17 mouse cellular contexts compared by ENCODE assay signal in the genomic region with DNA sequence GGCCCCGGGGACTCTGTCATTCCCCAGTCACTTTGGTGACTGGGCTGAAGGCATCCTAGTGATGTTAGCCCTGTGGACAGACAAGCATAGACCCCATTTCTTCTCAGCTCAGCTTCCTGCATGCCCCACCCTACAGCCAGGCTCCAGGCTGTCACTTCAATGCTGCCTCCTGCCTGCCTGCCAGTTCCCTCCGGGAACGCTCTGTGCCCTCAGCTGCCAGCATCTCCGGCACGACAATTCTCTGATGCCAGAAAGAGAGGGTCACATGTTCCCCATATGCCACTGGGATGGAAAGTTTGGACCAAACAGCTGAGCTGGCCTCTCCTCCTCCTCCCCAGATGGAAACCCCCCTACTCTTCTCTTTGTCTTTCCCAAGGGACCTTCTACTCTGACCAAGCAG. TPM values are rescaled to one million over a fixed set of nuclear protein-coding genes. Genes with fewer than 3 reads are reported as not detected.
DNase-seq lines count a peak whose midpoint lies in the region; ATAC-seq and TF ChIP-seq lines count a peak whose summit lies in the region.
"Had no signal": no experiment of that assay in that cellular context is flagged by ENCODE, and none has a peak within 500 bp of the region (broad histone marks: within the 10 kb centered on the region; RNA-seq: fewer than 3 reads in every experiment).

No protein-coding gene starts in this region.

- no peak overlapping the region for H3K9ac ChIP-seq in forebrain, postnatal 0 days
- H3K9ac ChIP-seq: embryonic facial prominence, embryonic 13.5 days; liver, embryonic 13.5 days; midbrain, embryonic 13.5 days had no signal

- intact Hi-C loops in left cerebral cortex, postnatal 4 days (cut with DNase I), result no loop called here

- ATAC-seq in forebrain, postnatal 0 days, result peak; percentile 90
- ATAC-seq: activated CD4-positive, CD25-positive, alpha-beta regulatory T cell, adult 4 months; midbrain, embryonic 13.5 days had no signal

- H3K27me3 ChIP-seq in forebrain, postnatal 0 days (ENCODE audit: insufficient read depth, low read length), result no peaks in the 10 kb centered on the region
- H3K27me3 ChIP-seq: embryonic facial prominence, embryonic 13.5 days; liver, embryonic 13.5 days; midbrain, embryonic 13.5 days had no signal

- H3K4me1 ChIP-seq in forebrain, postnatal 0 days (ENCODE audit: insufficient read depth), result peaks cover 6% of the 10 kb centered on the region; the same call in 1 of the 2 replicates
- H3K4me1 ChIP-seq: liver, embryonic 13.5 days had no signal

- H3K4me3 ChIP-seq in forebrain, postnatal 0 days (ENCODE audit: low read depth, low read length), result no peak overlapping the region
- H3K4me3 ChIP-seq: embryonic facial prominence, embryonic 13.5 days; heart, embryonic 10.5 days; liver, embryonic 13.5 days; midbrain, embryonic 13.5 days had no signal

- H3K36me3 ChIP-seq in forebrain, postnatal 0 days (ENCODE audit: insufficient read depth), result no peaks in the 10 kb centered on the region
- H3K36me3 ChIP-seq: embryonic facial prominence, embryonic 13.5 days; heart, embryonic 10.5 days; liver, embryonic 13.5 days; midbrain, embryonic 13.5 days had no signal

- H3K27ac ChIP-seq in forebrain, postnatal 0 days (ENCODE audit: low read depth, low read length), result peak overlapping the region; percentile 66; the same call in 1 of the 2 replicates
- H3K27ac ChIP-seq: embryonic facial prominence, embryonic 13.5 days; heart, embryonic 10.5 days; liver, embryonic 13.5 days; macrophage; midbrain, embryonic 13.5 days had no signal

- no peak overlapping the region for H3K4me2 ChIP-seq in forebrain, postnatal 0 days (ENCODE audit: low read depth)
- H3K4me2 ChIP-seq: embryonic facial prominence, embryonic 13.5 days; liver, embryonic 13.5 days; midbrain, embryonic 13.5 days had no signal

- TF ChIP-seq CTCF in forebrain, postnatal 0 days (IDR thresholded peaks at IDR 0.05; ENCODE audit: low read depth), result peak; percentile 28; the same call in 1 of the 2 replicates

- DNase-seq in cerebellum, adult 11-12 months, result peak; percentile 54
- no peak for DNase-seq in cerebellum, adult 9-10 months
- peak; percentile 70 for DNase-seq in left cerebral cortex, postnatal 4 days
- no peak for DNase-seq in left cerebral cortex, adult 11 months (ENCODE audit: low spot score)
- DNase-seq in cerebellum, adult 18-20 months, result peak; percentile 56 to 57
- peak; percentile 76 for DNase-seq in forebrain, postnatal 0 days
- no peak for DNase-seq in urinary bladder, postnatal 10 days (ENCODE audit: low spot score)
- no peak for DNase-seq in adrenal gland, postnatal 14 days
- DNase-seq: gastrocnemius, postnatal 14 days; heart, postnatal 14 days; kidney, adult 9 months; liver, embryonic 13.5 days had no signal

- no peaks in the 10 kb centered on the region for H3K9me3 ChIP-seq in forebrain, postnatal 0 days (ENCODE audit: low read length)
- H3K9me3 ChIP-seq: embryonic facial prominence, embryonic 13.5 days; heart, embryonic 10.5 days; liver, embryonic 13.5 days; midbrain, embryonic 13.5 days had no signal

- WGBS in forebrain, postnatal 0 days, result 38% methylated on average over 5 of the region's 5 CpGs

RNA-seq across cellular contexts. Expression of a gene that starts 49.5 kb away (rescaled TPM):
- total RNA-seq in left cerebral cortex, postnatal 4 days (2021), result 10 to 100 TPM; 13.8 to 14.6 TPM
- total RNA-seq in forebrain, postnatal 0 days (2014; rRNA removed), result 14.8 and 23.1 TPM in 2 replicates
- 14.4 and 18.1 TPM in 2 replicates for polyA plus RNA-seq in forebrain, postnatal 0 days (2015; fragmentation: Nextera tagmentation; extraction: Ambion mirVana)
- total RNA-seq in adrenal gland, postnatal 14 days (2021), result 72.2 and 76.9 TPM in 2 replicates

Comparison
In these comparisons a context has a peak if more than half of its experiments do, and no peak if none do; other contexts are left out.
1. DNase-seq: peak in cerebellum, adult 11-12 months (single experiment), left cerebral cortex, postnatal 4 days (single experiment), cerebellum, adult 18-20 months (2 of 2) and forebrain, postnatal 0 days (single experiment); none in cerebellum, adult 9-10 months (single experiment), left cerebral cortex, adult 11 months (single experiment), urinary bladder, postnatal 10 days (single experiment) and adrenal gland, postnatal 14 days (single experiment).